Mouse (Mus musculus) telencephalon, adult 2 months (tissue): Measurements from ENCODE around the gene Kdm3a.

Experiments
- DNase-seq: peaks from one replicate; pipeline ENCODE4 v3.0.0-alpha.2; 2011; ENCODE audit warnings: low read depth, low spot score

The Kdm3a gene

DNA sequence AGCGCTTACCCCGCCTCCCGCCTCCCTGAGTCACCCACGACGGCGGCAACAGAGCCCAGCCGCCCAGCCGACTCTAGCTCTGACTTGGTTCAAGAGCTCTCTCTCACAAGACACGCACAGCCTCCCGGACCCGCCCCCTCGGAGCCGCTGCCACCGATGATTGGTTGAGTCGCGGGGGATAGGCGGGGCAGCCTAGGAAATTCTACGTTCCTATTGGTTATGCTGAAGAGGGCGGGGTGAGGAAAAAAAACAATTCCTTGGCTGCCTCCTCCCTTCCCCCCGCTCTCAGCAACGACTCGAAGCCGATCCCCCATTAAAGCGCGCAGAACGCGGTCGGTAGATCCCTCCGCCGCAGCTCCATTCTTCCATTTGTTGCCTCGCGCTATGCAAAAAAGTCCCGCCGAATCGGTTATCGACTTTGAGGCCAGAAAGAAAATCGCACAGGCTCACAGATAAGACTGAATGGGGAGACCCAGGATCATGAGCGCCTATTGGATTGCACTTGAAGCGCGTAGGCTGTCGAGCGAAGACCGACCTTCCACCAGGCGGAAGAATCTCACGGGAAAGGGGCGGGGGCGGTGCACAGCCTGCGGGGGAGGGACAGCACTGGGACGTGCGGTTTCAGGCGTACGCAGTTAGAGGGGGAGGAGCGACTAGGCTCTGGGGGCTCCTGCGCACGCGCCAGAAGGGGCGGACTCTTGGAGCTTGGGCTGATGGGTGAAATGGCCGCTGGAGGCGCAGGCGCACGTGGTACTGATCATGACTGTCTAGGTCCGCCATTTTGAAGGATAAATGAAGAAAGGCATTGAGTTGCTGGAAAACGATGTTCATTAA lies at the start of gene Kdm3a:
Gene Kdm3a (minus strand): TSS at position 162 of the 834 bp plus-strand sequence.
- DNase-seq = peak; percentile 99

DNA sequence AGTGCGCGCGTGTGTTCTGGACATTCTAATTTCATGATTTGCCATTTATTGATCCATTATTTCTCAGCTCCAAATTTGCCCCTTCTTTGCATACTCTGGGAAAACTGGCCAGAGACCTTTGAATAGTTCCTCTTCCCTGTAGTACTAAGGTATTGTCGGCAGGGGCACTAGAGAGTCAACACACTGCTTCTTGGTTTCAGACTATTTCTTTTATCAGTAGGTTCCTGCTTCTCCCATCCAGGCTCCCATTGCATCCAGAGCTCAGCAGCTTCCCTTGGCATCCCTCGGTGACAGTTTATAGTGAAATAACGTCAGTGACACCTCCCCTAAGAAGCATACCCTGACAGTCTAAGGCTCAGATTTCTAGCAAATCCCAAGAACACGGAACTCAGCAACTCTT lies 46.1 kb upstream of the Kdm3a start:
- DNase-seq = no peak

DNA sequence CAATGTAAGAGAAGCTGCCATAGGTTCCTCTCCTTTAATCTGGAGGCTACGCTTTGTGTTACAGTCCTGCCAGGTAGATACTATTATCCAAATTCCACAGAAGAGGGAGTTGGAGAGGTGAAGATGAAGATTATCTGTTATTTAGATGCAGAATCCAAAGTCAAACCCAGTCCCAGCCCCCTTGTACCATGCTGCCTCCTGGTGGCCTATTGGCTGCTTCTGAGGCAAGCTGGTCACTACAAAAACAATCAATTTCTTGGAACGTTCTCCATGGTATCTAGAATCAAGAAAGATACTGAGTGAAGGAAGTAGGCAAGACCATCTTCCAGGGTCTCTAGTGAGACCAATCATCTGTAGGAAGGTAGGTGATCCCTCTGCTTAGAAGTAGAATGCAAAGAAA lies 40.4 kb upstream of the Kdm3a start:
- DNase-seq = no peak

DNA sequence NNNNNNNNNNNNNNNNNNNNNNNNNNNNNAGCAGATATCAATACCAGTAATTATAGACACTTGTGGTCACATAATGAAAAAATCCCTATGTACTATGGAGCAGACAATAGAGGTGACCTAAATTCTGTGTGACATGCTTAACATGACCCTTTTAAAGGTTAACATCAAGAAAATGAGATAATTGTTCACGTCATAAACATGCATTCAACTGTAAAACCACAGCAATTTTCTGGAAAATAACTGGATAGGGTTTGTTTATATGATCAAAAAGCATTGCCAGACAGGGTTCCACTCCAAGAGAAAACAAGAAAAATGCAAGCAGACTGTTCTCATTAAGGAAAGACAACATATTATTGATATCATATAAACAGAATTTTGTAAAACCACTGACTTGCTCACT lies 31.7 kb upstream of the Kdm3a start:
- no peak for DNase-seq

DNA sequence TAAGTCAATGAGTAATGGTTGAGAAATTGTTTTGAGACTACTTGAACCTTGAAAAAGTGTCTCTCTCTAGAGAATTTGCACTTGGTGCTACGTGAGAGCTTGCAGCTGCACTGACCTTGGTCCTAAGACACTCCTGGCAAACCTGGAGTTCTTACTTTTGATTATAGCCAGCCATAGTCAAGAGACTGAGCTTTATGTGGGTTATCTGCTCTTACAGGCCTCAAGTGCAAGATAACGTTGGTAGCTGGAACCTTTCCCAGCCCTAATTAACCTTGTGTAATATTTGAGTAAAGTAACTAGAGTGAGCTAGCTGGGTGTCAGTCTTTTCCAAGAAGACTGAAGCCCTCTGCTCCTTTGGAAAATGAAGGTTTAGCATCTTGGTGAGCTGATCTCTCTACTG lies 25.5 kb upstream of the Kdm3a start:
- no peak for DNase-seq

- DNase-seq = no peak
These were observed 23.0 kb upstream of the Kdm3a start for GRCm38 (mm10) chr6:71655835-71656234.

DNA sequence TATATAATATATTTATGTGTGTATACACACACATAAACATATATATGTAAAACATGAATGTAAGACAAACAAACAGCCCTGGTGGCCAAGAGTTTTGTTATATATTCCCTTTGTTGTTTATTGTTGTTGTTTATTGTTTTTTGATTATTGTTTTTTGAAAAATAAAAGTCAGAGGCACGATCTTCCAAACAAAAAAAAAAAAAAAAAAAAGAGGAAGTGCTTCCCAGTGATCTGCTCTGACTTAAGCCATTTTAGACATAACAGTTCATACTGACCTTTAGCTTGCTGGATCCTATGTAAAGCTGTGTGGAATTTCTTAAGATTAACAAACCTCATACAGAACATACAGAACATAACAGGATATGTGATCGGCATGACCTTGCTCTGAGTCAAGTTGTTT lies 19.1 kb upstream of the Kdm3a start:
- DNase-seq = no peak

GRCm38 (mm10) chr6:71632486-71632828 lies 333 bp downstream of the Kdm3a start:
- DNase-seq = no peak

GRCm38 (mm10) chr6:71631706-71632461 lies 906 bp downstream of the Kdm3a start:
- no peak for DNase-seq

DNA sequence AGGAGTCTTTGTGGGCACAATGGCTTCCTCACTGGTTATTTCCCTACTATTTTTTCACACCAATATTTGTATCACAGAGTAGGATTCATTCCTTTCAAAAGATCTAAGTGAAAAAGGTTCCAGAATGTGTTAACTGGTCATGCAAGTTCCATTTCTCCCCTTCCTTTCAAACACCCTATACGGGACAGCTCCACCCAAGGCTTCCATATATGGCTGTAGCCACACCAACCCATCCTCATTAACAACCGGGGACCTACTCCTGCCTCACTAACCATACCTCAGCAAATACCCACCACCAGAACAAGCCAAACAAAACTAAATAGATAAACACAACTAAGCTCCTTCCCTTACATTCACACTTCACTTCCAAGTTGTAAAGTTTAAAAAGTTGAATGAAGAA lies 1.6 kb downstream of the Kdm3a start:
- no peak for DNase-seq

DNA sequence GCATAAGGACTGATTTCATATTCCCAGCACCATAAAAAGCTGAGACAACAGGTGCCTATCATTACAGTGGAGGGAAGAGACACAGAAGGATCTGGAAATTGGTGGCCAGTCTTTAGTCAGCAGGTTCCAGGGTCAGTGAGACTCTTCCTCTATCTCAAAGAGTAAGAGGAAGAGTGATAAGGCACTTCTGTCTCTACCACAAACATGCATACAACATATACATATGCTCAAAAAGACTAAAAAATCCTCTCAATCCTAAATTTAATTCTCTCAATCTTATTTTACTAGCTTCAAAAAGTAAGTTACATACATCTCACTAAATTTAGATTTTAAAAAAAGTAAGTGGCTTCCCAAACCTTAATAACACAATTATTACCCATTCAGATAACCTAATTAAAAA lies 5.5 kb downstream of the Kdm3a start:
- no peak for DNase-seq

GRCm38 (mm10) chr6:71625984-71626383 lies 6.8 kb downstream of the Kdm3a start:
- DNase-seq = no peak

DNA sequence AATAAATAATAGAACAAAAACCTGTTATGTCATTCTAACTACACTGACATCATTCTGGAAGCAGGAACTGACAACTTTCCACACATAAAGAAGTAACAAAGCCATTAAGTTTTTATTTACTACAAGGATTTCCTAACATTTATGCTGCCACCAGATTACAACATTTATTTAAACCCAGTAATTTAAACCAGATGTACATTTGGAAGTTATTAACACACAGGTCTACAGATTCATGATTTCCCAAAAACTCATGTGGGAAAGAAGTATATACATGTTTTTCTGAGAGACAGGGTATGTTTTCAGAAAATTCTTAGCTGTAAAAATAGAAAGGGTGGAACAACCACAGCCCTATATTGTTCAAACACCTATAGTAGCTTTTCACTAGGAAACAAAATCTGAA lies 8.1 kb downstream of the Kdm3a start:
- no peak for DNase-seq

DNA sequence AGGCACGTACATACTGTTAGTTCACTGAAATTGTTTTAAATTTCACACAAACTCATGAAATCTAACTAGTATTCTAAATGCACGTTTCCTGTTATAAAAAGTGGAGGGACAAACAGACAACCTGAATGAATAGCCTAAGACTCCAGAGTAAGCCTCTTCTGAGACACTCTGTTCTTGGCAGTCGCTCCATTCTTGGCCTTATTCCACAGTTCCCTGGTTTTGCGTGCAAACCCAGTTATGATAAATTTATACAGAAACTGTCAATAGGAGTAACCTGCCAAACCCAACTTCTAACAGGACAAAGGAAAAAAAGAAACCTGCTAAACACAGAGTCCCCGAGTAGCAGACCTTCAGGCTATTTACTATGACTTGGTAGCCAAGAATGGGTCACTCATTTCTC lies 10.8 kb downstream of the Kdm3a start:
- DNase-seq = no peak

- no peak for DNase-seq
These were observed 11.2 kb downstream of the Kdm3a start for GRCm38 (mm10) chr6:71621551-71621950.

DNA sequence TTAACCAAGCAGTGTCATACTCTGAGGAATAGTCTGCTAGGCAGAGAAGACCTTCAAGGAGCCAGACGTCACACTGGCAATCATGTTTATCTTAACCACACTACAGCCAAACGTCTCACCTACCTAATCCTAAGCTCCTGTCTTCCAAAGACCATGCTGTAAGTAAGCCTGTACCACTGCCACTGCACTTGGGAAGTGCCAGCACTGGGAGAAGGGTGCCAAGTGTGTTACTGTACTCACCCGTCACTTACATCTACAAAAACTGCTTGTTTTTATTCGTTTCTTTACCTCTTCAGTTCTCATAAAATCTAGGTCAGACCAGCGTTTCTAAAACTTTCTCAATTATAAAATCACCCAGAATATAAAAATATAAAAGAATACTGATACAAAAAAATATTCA lies 15.8 kb downstream of the Kdm3a start:
- no peak for DNase-seq

DNA sequence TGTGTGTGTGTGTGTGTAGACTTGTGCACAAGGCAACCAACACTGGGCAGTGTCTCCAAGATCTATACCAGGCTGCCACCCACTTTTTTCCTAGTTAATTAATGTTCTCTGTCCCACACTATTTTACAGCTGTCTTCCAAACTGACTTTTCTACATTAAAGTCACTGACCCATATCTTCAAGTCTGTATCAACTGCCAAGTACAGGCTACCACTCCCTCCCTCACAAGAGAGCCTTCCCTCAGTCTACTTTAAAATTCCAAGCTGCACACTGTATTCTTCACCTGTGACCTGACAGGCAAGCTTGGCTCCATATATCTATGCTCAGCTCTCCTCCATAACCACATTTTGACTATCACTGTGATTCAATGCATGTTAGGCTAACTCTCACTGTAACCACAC lies 19.6 kb downstream of the Kdm3a start:
- DNase-seq = no peak

GRCm38 (mm10) chr6:71609968-71610367 lies 22.8 kb downstream of the Kdm3a start:
- DNase-seq = peak; percentile 75

DNA sequence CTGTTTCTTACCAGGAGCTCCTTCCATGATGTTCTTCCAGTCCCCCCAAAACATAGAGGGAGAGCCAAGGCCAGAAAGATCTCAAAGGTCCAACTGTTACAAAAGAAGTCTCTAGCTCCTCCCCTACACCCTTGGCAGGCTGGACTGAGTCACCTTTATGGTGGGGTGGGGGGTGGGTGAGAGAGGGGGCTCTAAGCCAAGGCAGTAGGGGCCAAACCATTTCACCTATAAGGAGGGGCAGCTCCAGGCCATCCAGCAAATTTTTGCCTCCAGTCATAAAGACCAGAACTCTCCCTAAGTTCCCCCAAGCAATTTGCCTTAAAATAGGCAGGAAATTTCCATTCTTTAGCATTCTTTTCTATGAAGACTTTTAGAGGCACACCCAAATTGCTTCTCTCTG lies 23.8 kb downstream of the Kdm3a start:
- DNase-seq = no peak

DNA sequence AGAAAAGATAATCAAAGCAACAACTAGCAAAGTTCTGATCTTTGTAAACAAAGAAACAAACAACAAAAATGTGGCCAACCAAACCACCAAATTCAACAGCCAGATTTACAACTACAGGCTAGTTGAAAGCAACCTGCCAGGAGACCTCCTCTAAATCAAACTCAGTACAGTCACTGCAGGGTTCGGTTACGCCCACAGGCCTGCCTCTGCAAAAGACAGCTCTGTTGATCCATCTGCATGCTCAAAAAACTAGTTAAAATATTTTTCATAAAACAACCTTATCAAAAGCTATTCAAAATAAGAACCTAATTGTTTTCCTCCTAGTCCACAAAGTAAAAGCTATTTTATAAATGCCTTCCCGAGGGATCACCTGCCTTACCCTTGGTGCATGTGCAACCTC lies 25.0 kb downstream of the Kdm3a start:
- no peak for DNase-seq

GRCm38 (mm10) chr6:71590154-71590553 lies 42.6 kb downstream of the Kdm3a start:
- no peak for DNase-seq

GRCm38 (mm10) chr6:71589401-71589800 lies 43.4 kb downstream of the Kdm3a start:
- DNase-seq = no peak

GRCm38 (mm10) chr6:71583198-71583597 lies 49.6 kb downstream of the Kdm3a start:
- no peak for DNase-seq
